Mouse (Mus musculus) CH12.LX (cell line): ENCODE measurements at regions not wholly inside any gene's neighbourhood (a gene's known extent, or its start where the extent isn't known, plus 50 kb on each side); places are given as distances from the start of the nearest gene placed in this dataset.

Experiments
- DNase-seq: peaks from one replicate; pipeline ENCODE4 v3.0.0-alpha.2; 2013; ENCODE audit errors: extremely low read depth
- H3K27ac ChIP-seq: 2 replicates; pipeline ENCODE4 v1.5.1; 2012; ENCODE audit warnings: low read depth, mild to moderate bottlenecking, control low read depth, moderate library complexity; ENCODE audit not compliant: insufficient read depth
- H3K27me3 ChIP-seq: replicated peaks from 2 replicates; pipeline ENCODE3; 2012; ENCODE audit warnings: inconsistent platforms
- H3K36me3 ChIP-seq, 2 experiments: replicated peaks in 1 of 2; 2 replicates each; pipeline versions ENCODE3 to v1.6.1; 2012; ENCODE audit warnings: inconsistent platforms in 1 of 2, low read length in 1 of 2, mild to moderate bottlenecking in 1 of 2, mixed read lengths in 1 of 2, moderate library complexity in 1 of 2; ENCODE audit not compliant: control insufficient read depth in 1 of 2, insufficient read depth in 1 of 2
- H3K4me1 ChIP-seq, 2 experiments: 2 replicates each; pipeline ENCODE4 v1.6.1; 2012; ENCODE audit warnings: inconsistent platforms in 1 of 2, moderate library complexity in 1 of 2; ENCODE audit not compliant: insufficient read depth in 2 of 2, control insufficient read depth in 1 of 2
- H3K4me2 ChIP-seq: 2 replicates; pipeline ENCODE4 v1.6.1; 2012; ENCODE audit warnings: low read depth, mild to moderate bottlenecking, control low read depth; ENCODE audit not compliant: poor library complexity, insufficient read depth, severe bottlenecking
- H3K4me3 ChIP-seq, 3 experiments: fragments of 150-350 bp in 1 of 3; sonication (generic) in 1 of 3; replicated peaks in 1 of 3; 2 replicates each; pipeline versions ENCODE3 to v1.5.1; 2011 to 2012; ENCODE audit warnings: low read depth in 2 of 3, low read length in 2 of 3, mild to moderate bottlenecking in 2 of 3, moderate library complexity in 2 of 3, control low read depth in 1 of 3, improper control_type of control experiment in 1 of 3, inconsistent platforms in 1 of 3, mixed read lengths in 1 of 3; ENCODE audit not compliant: poor library complexity in 1 of 3
- H3K79me2 ChIP-seq: replicated peaks from 2 replicates; pipeline ENCODE4 v1.6.1; 2012; ENCODE audit warnings: mild to moderate bottlenecking, moderate library complexity; ENCODE audit not compliant: control insufficient read depth, poor library complexity, insufficient read depth, severe bottlenecking; ENCODE audit errors: extremely low read depth
- H3K9ac ChIP-seq: 2 replicates; pipeline ENCODE4 v1.6.1; 2012; ENCODE audit warnings: low read depth, mild to moderate bottlenecking, control low read depth, moderate library complexity; ENCODE audit not compliant: insufficient read depth
- H3K9me3 ChIP-seq: replicated peaks from 2 replicates; pipeline ENCODE3; 2012; ENCODE audit warnings: low read length, inconsistent platforms, mixed read lengths
- BHLHE40 ChIP-seq: IDR thresholded peaks from 2 replicates; pipeline ENCODE4 v1.6.1; 2011; ENCODE audit warnings: mild to moderate bottlenecking, low read depth, low read length, improper control_type of control experiment
- CHD2 ChIP-seq: IDR thresholded peaks from 2 replicates; pipeline ENCODE4 v1.6.1; 2011; ENCODE audit warnings: low read length, improper control_type of control experiment
- CTCF ChIP-seq, 2 experiments: IDR thresholded peaks in 1 of 2; conservative IDR thresholded peaks in 1 of 2; 2 replicates each; pipeline ENCODE4 v1.5.1; 2011 to 2012; ENCODE audit warnings: low read depth in 2 of 2, low read length in 2 of 2, improper control_type of control experiment in 1 of 2, inconsistent platforms in 1 of 2, mild to moderate bottlenecking in 1 of 2, moderate library complexity in 1 of 2
- ELF1 ChIP-seq: IDR thresholded peaks from 2 replicates; pipeline ENCODE4 v1.6.1; 2014; ENCODE audit warnings: low read depth, mild to moderate bottlenecking, inconsistent platforms, low read length, improper control_type of control experiment
- ETS1 ChIP-seq: conservative IDR thresholded peaks from 2 replicates; pipeline ENCODE4 v1.6.1; 2012; ENCODE audit warnings: low read depth, mild to moderate bottlenecking, inconsistent platforms, low read length, improper control_type of control experiment, moderate library complexity
- IRF4 ChIP-seq: IDR thresholded peaks from 2 replicates; pipeline ENCODE4 v1.6.1; 2014; ENCODE audit warnings: low read depth, mild to moderate bottlenecking, inconsistent platforms, low read length, improper control_type of control experiment
- JUN ChIP-seq: IDR thresholded peaks from 2 replicates; pipeline ENCODE4 v1.6.1; 2011; ENCODE audit warnings: low read depth, mild to moderate bottlenecking, low read length, improper control_type of control experiment, moderate library complexity; ENCODE audit not compliant: insufficient read depth
- JUND ChIP-seq: conservative IDR thresholded peaks from 2 replicates; pipeline ENCODE4 v1.6.1; 2011; ENCODE audit warnings: low read depth, low read length, improper control_type of control experiment
- MAFK ChIP-seq: IDR thresholded peaks from 2 replicates; pipeline ENCODE4 v1.6.1; 2011; ENCODE audit warnings: low read length, improper control_type of control experiment; ENCODE audit not compliant: insufficient replicate concordance
- MAX ChIP-seq: IDR thresholded peaks from 2 replicates; pipeline ENCODE4 v1.6.1; 2011; ENCODE audit warnings: low read length, improper control_type of control experiment
- NELFE ChIP-seq: IDR thresholded peaks from 2 replicates; pipeline ENCODE4 v1.6.1; 2011; ENCODE audit warnings: low read depth, low read length, improper control_type of control experiment
- NRF1 ChIP-seq: IDR thresholded peaks from 2 replicates; pipeline ENCODE4 v1.6.1; 2014; ENCODE audit warnings: low read depth, mild to moderate bottlenecking, inconsistent platforms, low read length, improper control_type of control experiment, moderate library complexity
- PAX5 ChIP-seq: IDR thresholded peaks from 2 replicates; pipeline ENCODE4 v1.6.1; 2012; ENCODE audit warnings: low read length, inconsistent platforms, mixed read lengths
- POLR2A ChIP-seq: IDR thresholded peaks from 2 replicates; pipeline ENCODE4 v1.6.1; 2011; ENCODE audit warnings: low read depth, mild to moderate bottlenecking, improper control_type of control experiment, low read length
- POLR2AphosphoS2 ChIP-seq: IDR thresholded peaks from 2 replicates; pipeline ENCODE4 v1.6.1; 2011; ENCODE audit warnings: low read depth, low read length, improper control_type of control experiment
- RAD21 ChIP-seq: IDR thresholded peaks from 2 replicates; pipeline ENCODE4 v1.6.1; 2011; ENCODE audit warnings: low read depth, mild to moderate bottlenecking, low read length, improper control_type of control experiment, moderate library complexity
- SIN3A ChIP-seq: IDR thresholded peaks from 2 replicates; pipeline ENCODE4 v1.6.1; 2012; ENCODE audit warnings: low read length, improper control_type of control experiment, inconsistent platforms
- SMC3 ChIP-seq: IDR thresholded peaks from 2 replicates; pipeline ENCODE4 v1.6.1; 2011; ENCODE audit warnings: low read depth, low read length, improper control_type of control experiment
- TBP ChIP-seq: conservative IDR thresholded peaks from 2 replicates; pipeline ENCODE4 v1.6.1; 2011; ENCODE audit warnings: low read depth, low read length, improper control_type of control experiment
- UBTF ChIP-seq: IDR thresholded peaks from 2 replicates; pipeline ENCODE4 v1.6.1; 2012; ENCODE audit warnings: low read depth, mild to moderate bottlenecking, inconsistent platforms, low read length, improper control_type of control experiment, moderate library complexity
- ZKSCAN1 ChIP-seq: IDR thresholded peaks from 2 replicates; pipeline ENCODE4 v1.6.1; 2012; ENCODE audit warnings: low read depth, inconsistent platforms, low read length, improper control_type of control experiment, borderline replicate concordance
- ZMIZ1 ChIP-seq: IDR thresholded peaks from 2 replicates; pipeline ENCODE4 v1.6.1; 2012; ENCODE audit warnings: low read depth, mild to moderate bottlenecking, inconsistent platforms, low read length, improper control_type of control experiment
- ZNF384 ChIP-seq: IDR thresholded peaks from 2 replicates; pipeline ENCODE4 v1.6.1; 2012; ENCODE audit warnings: low read depth, low read length, improper control_type of control experiment, inconsistent platforms
- dilution Hi-C: fragments of 300-500 bp; cut with MboI; formaldehyde crosslinking; loops from 2 replicates; pipeline ENCODE4 v1.14.3; 2020; ENCODE audit warnings: low sequenced_read_pairs; ENCODE audit not compliant: extremely low pct_unique_long_range_greater_than_20kb, extremely low pct_ligation_motif_present
- in situ Hi-C: fragments of 300-500 bp; cut with MboI; formaldehyde crosslinking; loops from 3 replicates; pipeline ENCODE4 v1.14.3; 2019; ENCODE audit warnings: low sequenced_read_pairs, low pct_ligation_motif_present, low pct_unique_long_range_greater_than_20kb, mixed read lengths

DNA sequence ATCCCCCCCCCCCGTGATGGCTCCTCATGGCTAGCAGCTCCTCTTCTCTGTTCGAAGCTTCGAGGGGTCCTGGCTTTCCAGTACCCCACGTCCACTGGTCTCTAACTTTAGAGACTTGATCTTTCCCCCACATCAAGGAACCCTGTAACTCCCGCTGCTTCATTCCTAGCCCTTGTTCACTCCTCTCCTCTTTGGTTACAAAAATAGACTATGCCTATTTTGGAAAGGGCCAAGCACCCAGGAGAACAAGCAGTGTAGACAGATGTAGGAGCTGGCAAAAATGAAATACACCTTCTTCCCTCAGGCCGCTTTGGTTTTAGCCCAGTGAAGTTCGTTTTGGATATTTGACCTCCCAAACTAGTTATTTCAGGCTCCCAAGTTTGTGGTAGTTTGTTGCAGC is 621.9 kb upstream of the Gm19410 start:
- Histone ChIP-seq H3K9ac (no peak overlapping the region), H3K27ac (no peak overlapping the region), H3K4me1 (no peaks in the 10 kb centered on the region), H3K27me3 (no peaks in the 10 kb centered on the region), H3K4me3 (no peak overlapping the region), H3K4me2 (no peak overlapping the region), H3K79me2 (no peaks in the 10 kb centered on the region), H3K36me3 (no peaks in the 10 kb centered on the region), H3K9me3 (no peaks in the 10 kb centered on the region)
- TF ChIP-seq JUND (no peak), SIN3A (no peak), ZNF384 (no peak), TBP (no peak), ELF1 (no peak), MAX (no peak), POLR2AphosphoS2 (no peak), RAD21 (no peak), ETS1 (no peak), UBTF (no peak), ZMIZ1 (no peak), CHD2 (no peak), SMC3 (no peak), BHLHE40 (no peak), NRF1 (no peak)
- in situ Hi-C loops = no loop called here
- dilution Hi-C loops = no loop called here
- DNase-seq = no peak

DNA sequence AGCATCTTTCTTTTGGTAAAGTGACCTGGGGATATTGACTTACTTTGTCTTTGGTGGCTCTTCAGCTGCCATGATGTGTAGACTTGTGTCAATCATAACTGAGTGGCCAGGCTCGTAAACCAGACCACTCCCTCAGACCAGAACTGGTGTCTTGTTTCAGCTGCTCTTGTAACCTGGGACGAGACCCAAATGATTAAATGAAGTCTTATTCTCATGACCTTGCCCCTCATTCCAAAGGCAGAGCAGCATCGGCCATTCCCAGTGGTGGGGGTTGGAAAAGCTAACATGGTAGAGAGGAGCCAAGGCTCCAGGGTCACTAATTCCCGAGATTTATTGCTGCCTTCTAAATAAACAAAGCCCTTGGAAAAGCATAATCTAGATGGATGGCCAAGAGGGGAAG is 621.2 kb upstream of the Gm19410 start:
- Histone ChIP-seq H3K27me3 (no peaks in the 10 kb centered on the region), H3K27ac (no peak overlapping the region), H3K4me3 (no peak overlapping the region), H3K4me1 (no peaks in the 10 kb centered on the region), H3K36me3 (no peaks in the 10 kb centered on the region), H3K4me2 (no peak overlapping the region), H3K79me2 (no peaks in the 10 kb centered on the region), H3K9me3 (no peaks in the 10 kb centered on the region), H3K9ac (no peak overlapping the region)
- TF ChIP-seq POLR2AphosphoS2 (no peak), NRF1 (no peak), MAFK (no peak), ZKSCAN1 (no peak), JUND (no peak), JUN (no peak), NELFE (no peak), TBP (no peak), SIN3A (no peak), SMC3 (no peak), POLR2A (no peak), CTCF (conservative IDR thresholded peaks at IDR 0.05 in 1 of 2, IDR thresholded peaks at IDR 0.05 in 1 of 2; ENCODE audit: low read depth in 2 of 2, low read length in 2 of 2) (no peak), RAD21 (no peak), IRF4 (no peak), PAX5 (no peak), ZMIZ1 (no peak)
- dilution Hi-C loops = no loop called here
- in situ Hi-C loops = no loop called here
- DNase-seq = no peak
